Mouse (Mus musculus): ENCODE data around the gene Cst9. TPM values are rescaled to one million over a fixed set of nuclear protein-coding genes. Genes with fewer than 3 reads are reported as not detected.

Cst9 gene
- total RNA-seq, 1 experiment = not detected

GRCm38 (mm10) chr2:148874224-148874616 lies 39.3 kb downstream of the Cst9 start:
- Histone ChIP-seq H3K4me3 (ENCODE audit: insufficient read depth in 1 of 2, low read depth in 1 of 2, low read length in 2 of 2, poor library complexity in 1 of 2, severe bottlenecking in 1 of 2) (peak overlapping the region; percentile 72 to 91), H3K9me3 (ENCODE audit: control insufficient read depth, insufficient read depth, low read depth, low read length) (no peaks in the 10 kb centered on the region), H3K36me3 (ENCODE audit: control insufficient read depth, insufficient read depth, low read length, poor library complexity, severe bottlenecking) (peaks cover 10% of the 10 kb centered on the region), H3K9ac (ENCODE audit: insufficient read depth, low read depth, low read length, poor library complexity, severe bottlenecking) (peak overlapping the region; percentile 55), H3K4me1 (ENCODE audit: control insufficient read depth in 2 of 2, insufficient read depth in 2 of 2, low read length in 2 of 2, poor library complexity in 1 of 2) (peaks cover 6 to 17% of the 10 kb centered on the region in 2 experiments; a peak in 3 of 4 replicates), H3K27ac (ENCODE audit: insufficient read depth, low read depth, low read length, poor library complexity, severe bottlenecking) (no peak overlapping the region)
- in situ Hi-C loops (cut with MboI; ENCODE audit: low sequenced_read_pairs in 2 of 2, unreplicated experiment in 2 of 2) = no loop called here
- no peak for TF ChIP-seq ZC3H11A (IDR thresholded peaks at IDR 0.05; ENCODE audit: borderline replicate concordance, low read depth, low read length)
- no peak for TF ChIP-seq CHD2 (IDR thresholded peaks at IDR 0.05; ENCODE audit: low read depth, low read length)
- TF ChIP-seq MAFK (IDR thresholded peaks at IDR 0.05; ENCODE audit: insufficient read depth, low read depth, low read length) = no peak
- no peak for TF ChIP-seq HCFC1 (IDR thresholded peaks at IDR 0.05; ENCODE audit: borderline replicate concordance, insufficient read depth, low read length)
- TF ChIP-seq ZNF384 (IDR thresholded peaks at IDR 0.05; ENCODE audit: low read depth, low read length) = no peak
- DNase-seq (ENCODE audit: low read depth, low spot score) = no peak

GRCm38 (mm10) chr2:148874617-148875334 lies 39.8 kb downstream of the Cst9 start:
- in situ Hi-C loops (cut with MboI; ENCODE audit: low sequenced_read_pairs in 2 of 2, unreplicated experiment in 2 of 2) = no loop called here
- Histone ChIP-seq H3K4me1 (ENCODE audit: control insufficient read depth in 2 of 2, insufficient read depth in 2 of 2, low read length in 2 of 2, poor library complexity in 1 of 2) (peaks cover 6 to 19% of the 10 kb centered on the region in 2 experiments; a peak in 3 of 4 replicates), H3K9me3 (ENCODE audit: control insufficient read depth, insufficient read depth, low read depth, low read length) (no peaks in the 10 kb centered on the region)

GRCm38 (mm10) chr2:148875335-148875811 lies 40.4 kb downstream of the Cst9 start, which contains the start of gene Cst3:
Gene Cst3 (minus strand): TSS chr2:148875692.
- Histone ChIP-seq H3K4me3 (ENCODE audit: insufficient read depth in 1 of 2, low read depth in 1 of 2, low read length in 2 of 2, poor library complexity in 1 of 2, severe bottlenecking in 1 of 2) (peak within 1 kb of the TSS; percentile 72 to 91), H3K36me3 (ENCODE audit: control insufficient read depth, insufficient read depth, low read length, poor library complexity, severe bottlenecking) (peaks cover 10% of the 10 kb centered on the region), H3K9me3 (ENCODE audit: control insufficient read depth, insufficient read depth, low read depth, low read length) (no peaks in the 10 kb centered on the region), H3K27ac (ENCODE audit: insufficient read depth, low read depth, low read length, poor library complexity, severe bottlenecking) (peak within 1 kb of the TSS; percentile 88), H3K9ac (ENCODE audit: insufficient read depth, low read depth, low read length, poor library complexity, severe bottlenecking) (peak within 1 kb of the TSS; percentile 76), H3K4me1 (ENCODE audit: control insufficient read depth in 2 of 2, insufficient read depth in 2 of 2, low read length in 2 of 2, poor library complexity in 1 of 2) (peaks cover 6 to 19% of the 10 kb centered on the region in 2 experiments; a peak in 3 of 4 replicates)
- TF ChIP-seq ZNF384 (IDR thresholded peaks at IDR 0.05; ENCODE audit: low read depth, low read length) (no peak), CHD2 (IDR thresholded peaks at IDR 0.05; ENCODE audit: low read depth, low read length) (no peak), ZC3H11A (IDR thresholded peaks at IDR 0.05; ENCODE audit: borderline replicate concordance, low read depth, low read length) (no peak)
- in situ Hi-C loops (cut with MboI; ENCODE audit: low sequenced_read_pairs in 2 of 2, unreplicated experiment in 2 of 2) = no loop called here
- peak; percentile 89 for DNase-seq (ENCODE audit: low read depth, low spot score)

More at GRCm38 (mm10) chr2:148874617-148875334, 39.8 kb downstream of the Cst9 start:
- Histone ChIP-seq H3K9ac (ENCODE audit: insufficient read depth, low read depth, low read length, poor library complexity, severe bottlenecking) (peak overlapping the region; percentile 76), H3K4me3 (ENCODE audit: insufficient read depth in 1 of 2, low read depth in 1 of 2, low read length in 2 of 2, poor library complexity in 1 of 2, severe bottlenecking in 1 of 2) (peak overlapping the region; percentile 72 to 91), H3K27ac (ENCODE audit: insufficient read depth, low read depth, low read length, poor library complexity, severe bottlenecking) (peak overlapping the region; percentile 88), H3K36me3 (ENCODE audit: control insufficient read depth, insufficient read depth, low read length, poor library complexity, severe bottlenecking) (peaks cover 10% of the 10 kb centered on the region)
- peak; percentile 93 for DNase-seq (ENCODE audit: low read depth, low spot score)
- TF ChIP-seq CHD2 (IDR thresholded peaks at IDR 0.05; ENCODE audit: low read depth, low read length) = no peak
- TF ChIP-seq ZC3H11A (IDR thresholded peaks at IDR 0.05; ENCODE audit: borderline replicate concordance, low read depth, low read length) = no peak
- TF ChIP-seq HCFC1 (IDR thresholded peaks at IDR 0.05; ENCODE audit: borderline replicate concordance, insufficient read depth, low read length) = no peak
- TF ChIP-seq MAFK (IDR thresholded peaks at IDR 0.05; ENCODE audit: insufficient read depth, low read depth, low read length) = no peak
- no peak for TF ChIP-seq ZNF384 (IDR thresholded peaks at IDR 0.05; ENCODE audit: low read depth, low read length)

- in situ Hi-C loops (cut with MboI; ENCODE audit: low sequenced_read_pairs in 2 of 2, unreplicated experiment in 2 of 2) = no loop called here
- DNase-seq (ENCODE audit: low read depth, low spot score) = no peak
- H3K4me3 ChIP-seq (ENCODE audit: insufficient read depth in 1 of 2, low read depth in 1 of 2, low read length in 2 of 2, poor library complexity in 1 of 2, severe bottlenecking in 1 of 2) = no peak overlapping the region
- peaks cover 3% of the 10 kb centered on the region for H3K36me3 ChIP-seq (ENCODE audit: control insufficient read depth, insufficient read depth, low read length, poor library complexity, severe bottlenecking)
- peaks cover 6 to 19% of the 10 kb centered on the region in 2 experiments; a peak in 3 of 4 replicates for H3K4me1 ChIP-seq (ENCODE audit: control insufficient read depth in 2 of 2, insufficient read depth in 2 of 2, low read length in 2 of 2, poor library complexity in 1 of 2)
- no peak for TF ChIP-seq ZC3H11A (IDR thresholded peaks at IDR 0.05; ENCODE audit: borderline replicate concordance, low read depth, low read length)
- TF ChIP-seq HCFC1 (IDR thresholded peaks at IDR 0.05; ENCODE audit: borderline replicate concordance, insufficient read depth, low read length) = no peak
- TF ChIP-seq ZNF384 (IDR thresholded peaks at IDR 0.05; ENCODE audit: low read depth, low read length) = no peak
- no peak for TF ChIP-seq MAFK (IDR thresholded peaks at IDR 0.05; ENCODE audit: insufficient read depth, low read depth, low read length)
- TF ChIP-seq CHD2 (IDR thresholded peaks at IDR 0.05; ENCODE audit: low read depth, low read length) = no peak
- H3K27ac ChIP-seq (ENCODE audit: insufficient read depth, low read depth, low read length, poor library complexity, severe bottlenecking) = no peak overlapping the region
- H3K9ac ChIP-seq (ENCODE audit: insufficient read depth, low read depth, low read length, poor library complexity, severe bottlenecking) = no peak overlapping the region
- H3K9me3 ChIP-seq (ENCODE audit: control insufficient read depth, insufficient read depth, low read depth, low read length) = no peaks in the 10 kb centered on the region
Observed at GRCm38 (mm10) chr2:148877016-148877770, 42.2 kb downstream of the Cst9 start.
